Mouse (Mus musculus) granulocyte monocyte progenitor cell, adult 5-6 weeks (primary cell): Measurements from ENCODE around the gene Fat2. TPM values are rescaled to one million over a fixed set of nuclear protein-coding genes. Genes with fewer than 3 reads are reported as not detected.

ENCODE experiments used
- ATAC-seq: replicated peaks from 2 replicates; pipeline ENCODE4 v1.8.0; 2016; ENCODE audit warnings: mild to moderate bottlenecking, moderate TSS enrichment, inconsistent platforms; ENCODE audit not compliant: poor library complexity, severe bottlenecking
- total RNA-seq, 2 experiments: library from RNA; stranded (forward) in 1 of 2; stranded (reverse) in 1 of 2; fragments of 200-712, 200-1000 nt in 1 of 2; fragments of >200 nt in 1 of 2; fragmentation: Nextera tagmentation in 1 of 2; gene quantifications; 2 replicates each; pipeline ENCODE4 v1.2.3; 2014 to 2017

Gene Fat2
- total RNA-seq, 2 experiments from 2014 or later = not detected

DNA sequence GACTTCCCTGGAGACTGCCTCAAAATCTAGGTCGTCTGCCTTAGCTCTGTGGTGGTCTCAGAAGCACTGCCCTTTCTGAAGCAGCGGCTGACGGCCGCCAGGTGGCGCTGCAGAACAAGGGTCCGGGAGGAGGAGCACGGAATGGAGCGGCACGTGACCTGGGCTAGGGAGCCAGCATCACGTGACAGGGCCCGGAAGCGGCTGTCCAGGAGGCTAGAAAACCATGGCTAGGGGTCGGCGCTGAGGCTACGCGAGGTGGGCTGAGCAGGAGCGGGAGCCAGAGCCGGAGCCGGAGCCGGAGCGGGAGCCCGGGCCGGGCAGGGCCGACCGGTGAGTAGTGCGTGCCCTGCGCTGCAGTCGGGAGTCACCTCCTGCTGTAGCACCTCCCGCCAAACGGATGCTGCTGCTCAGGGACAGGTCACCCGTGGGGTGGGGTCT lies 132.2 kb downstream of the Fat2 start, which contains the start of gene Slc36a1:
Gene Slc36a1 (plus strand): TSS at position 192 of the 438 bp plus-strand sequence.
- ATAC-seq = peak; percentile 68

Other genes with a start within 250 kb of the Fat2 start
- 84.3 and 86.4 TPM in 2 replicates for gene Gm2a, start 238.4 kb downstream of the Fat2 start, total RNA-seq (2014; fragmentation: Nextera tagmentation)
- gene Gm2a, start 238.4 kb downstream of the Fat2 start, total RNA-seq (2017) = 61.3 and 72.4 TPM in 2 replicates
- not detected in 2 replicates for gene Slc36a3, start 184.9 kb downstream of the Fat2 start, total RNA-seq (2014; fragmentation: Nextera tagmentation)
- not detected in 2 replicates for gene Slc36a3, start 184.9 kb downstream of the Fat2 start, total RNA-seq (2017)
- 6.5 and 7.6 TPM in 2 replicates for gene Slc36a2, start 151.5 kb downstream of the Fat2 start, total RNA-seq (2014; fragmentation: Nextera tagmentation)
- 1.9 and 2.8 TPM in 2 replicates for gene Slc36a2, start 151.5 kb downstream of the Fat2 start, total RNA-seq (2017)
- 52.6 and 53.3 TPM in 2 replicates for gene Slc36a1, start 132.2 kb downstream of the Fat2 start, total RNA-seq (2014; fragmentation: Nextera tagmentation)
- 11.4 and 12.9 TPM in 2 replicates for gene Slc36a1, start 132.2 kb downstream of the Fat2 start, total RNA-seq (2017)
- gene Sparc, start 86.6 kb upstream of the Fat2 start, total RNA-seq (2014; fragmentation: Nextera tagmentation) = not detected in 2 replicates
- 0.31 TPM in 1 of 2 replicates, not detected in the other for gene Sparc, start 86.6 kb upstream of the Fat2 start, total RNA-seq (2017)
- gene Atox1, start 124.7 kb upstream of the Fat2 start, total RNA-seq (2014; fragmentation: Nextera tagmentation) = 164 and 224 TPM in 2 replicates
- gene Atox1, start 124.7 kb upstream of the Fat2 start, total RNA-seq (2017) = 52.8 and 89.1 TPM in 2 replicates
- gene G3bp1, start 133.1 kb upstream of the Fat2 start, total RNA-seq (2014; fragmentation: Nextera tagmentation) = 87.8 and 97.3 TPM in 2 replicates
- 130 and 133 TPM in 2 replicates for gene G3bp1, start 133.1 kb upstream of the Fat2 start, total RNA-seq (2017)